Mouse (Mus musculus) testis, adult 2 months (tissue): Measurements from ENCODE around the gene Tesk2.

Experiments used
- CTCF ChIP-seq: fragments of 200-500 bp; IDR thresholded peaks from 2 replicates; pipeline ENCODE4 v1.5.1; 2012; ENCODE audit warnings: low read depth, mild to moderate bottlenecking, inconsistent platforms, low read length, moderate library complexity; ENCODE audit not compliant: control insufficient read depth, insufficient read depth, insufficient replicate concordance
- POLR2A ChIP-seq: fragments of 200-500 bp; IDR thresholded peaks from 2 replicates; pipeline ENCODE4 v1.6.1; 2012; ENCODE audit warnings: low read depth, mild to moderate bottlenecking, inconsistent platforms, low read length, moderate library complexity; ENCODE audit not compliant: control insufficient read depth

DNA sequence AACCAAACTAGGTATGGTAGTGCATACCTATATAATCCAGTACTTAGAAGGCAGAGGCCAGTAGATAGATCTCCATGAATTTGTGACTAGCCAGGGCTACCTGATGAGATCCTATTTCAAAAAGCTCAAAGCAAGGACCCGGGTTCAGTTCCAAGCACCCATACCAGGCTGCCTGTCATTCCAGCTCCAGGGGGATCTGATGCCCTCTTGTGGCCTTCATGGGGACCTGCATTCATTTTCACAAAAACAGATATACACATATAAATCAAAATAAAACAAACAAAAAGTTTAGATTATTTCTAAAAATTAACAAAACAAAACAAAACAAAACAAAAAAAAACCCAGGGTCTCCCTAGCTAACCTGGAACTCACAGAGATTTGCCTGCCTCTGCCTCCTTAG is 65.8 kb downstream of the Tesk2 start:
- no peak for TF ChIP-seq CTCF
- TF ChIP-seq POLR2A, result no peak
